Mouse (Mus musculus): ENCODE results near the gene Gm17268.

Gene Gm17268

GRCm38 (mm10) chr11:82038535-82038934 is at the start of gene Gm17268:
Gene Gm17268 (minus strand): TSS chr11:82038562.
- DNase-seq (ENCODE audit: low read depth, low spot score): no peak

DNA sequence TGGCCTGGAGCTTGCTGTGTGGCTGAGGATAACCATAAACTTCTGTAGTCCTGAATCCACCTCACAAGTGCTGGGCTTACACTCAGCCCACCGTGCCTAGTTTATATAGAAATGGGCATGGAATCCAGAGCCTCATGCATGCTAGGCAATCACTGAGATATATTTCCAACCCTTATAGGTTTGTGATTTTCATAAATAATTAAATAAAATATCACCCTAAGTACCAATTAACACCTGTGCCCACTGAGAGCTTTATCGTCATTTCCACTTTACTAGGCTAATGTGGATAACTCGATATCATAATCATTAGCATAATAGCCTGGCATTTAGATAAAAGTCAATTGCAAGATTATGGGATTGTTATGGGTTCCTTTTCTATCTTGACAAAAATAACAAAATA is 46.0 kb upstream of the Gm17268 start:
- no peak for DNase-seq (ENCODE audit: low read depth, low spot score)

DNA sequence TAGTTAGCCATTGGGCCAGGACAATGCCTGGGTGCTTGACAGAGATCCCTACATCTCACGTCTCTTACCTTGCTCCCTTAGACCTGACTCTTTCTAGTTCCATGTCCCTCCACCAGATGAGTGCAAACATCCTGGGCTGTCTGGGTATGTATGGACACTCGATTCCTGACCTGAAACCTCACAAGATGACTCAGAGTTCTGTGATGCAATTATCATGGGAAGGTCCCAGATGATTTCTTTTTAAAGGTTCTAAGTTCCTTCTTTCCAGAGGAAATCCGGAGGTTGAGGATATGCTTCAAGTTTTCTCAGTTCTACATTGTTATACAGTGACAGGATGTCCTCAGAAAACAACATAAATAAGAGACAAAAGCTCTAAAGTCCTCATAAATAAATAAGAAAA is 42.5 kb upstream of the Gm17268 start:
- DNase-seq (ENCODE audit: low read depth, low spot score): no peak

GRCm38 (mm10) chr11:82078136-82078730 is 39.9 kb upstream of the Gm17268 start:
- no peak for DNase-seq (ENCODE audit: low read depth, low spot score)

DNA sequence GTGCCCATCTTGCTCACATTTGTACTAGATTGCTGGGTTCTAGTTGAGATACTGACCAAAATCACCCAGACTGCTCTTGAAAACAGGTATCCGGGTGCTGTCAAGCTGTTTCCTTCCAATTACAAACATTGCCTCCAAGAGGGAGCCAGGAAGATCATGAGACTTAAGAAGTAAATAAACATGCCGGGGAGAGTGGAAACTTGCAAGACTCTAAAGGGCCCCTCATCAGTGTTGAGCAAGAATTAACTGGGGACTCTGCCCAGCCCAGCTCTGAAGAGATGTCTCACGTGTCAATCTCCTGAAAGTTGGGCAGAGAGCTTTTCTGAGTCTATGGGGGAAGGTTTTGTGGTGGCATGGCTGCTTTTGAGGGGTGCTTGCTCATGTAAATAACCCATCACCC is 38.7 kb upstream of the Gm17268 start:
- DNase-seq (ENCODE audit: low read depth, low spot score): no peak

DNA sequence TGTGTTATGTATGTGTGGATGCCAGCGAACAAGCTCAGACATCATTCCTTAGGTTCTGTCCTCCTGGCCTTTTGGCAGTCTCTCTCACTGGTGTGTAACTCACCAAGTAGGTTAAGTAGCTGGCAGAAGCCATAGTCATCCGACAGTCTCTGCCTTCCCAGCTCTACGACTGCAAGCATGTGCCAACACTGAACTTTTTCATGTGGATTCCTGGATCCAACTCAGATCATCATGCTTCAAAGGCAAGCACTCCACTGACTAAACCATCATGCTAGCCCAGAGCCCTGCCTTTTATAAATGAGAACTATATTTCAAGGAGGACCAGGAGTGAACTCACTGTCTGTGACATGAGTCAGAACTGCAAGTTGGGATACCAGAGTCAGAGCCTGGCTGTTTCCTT is 35.3 kb upstream of the Gm17268 start:
- no peak for DNase-seq (ENCODE audit: low read depth, low spot score)

GRCm38 (mm10) chr11:82072984-82073383 is 34.6 kb upstream of the Gm17268 start:
- no peak for DNase-seq (ENCODE audit: low read depth, low spot score)

DNA sequence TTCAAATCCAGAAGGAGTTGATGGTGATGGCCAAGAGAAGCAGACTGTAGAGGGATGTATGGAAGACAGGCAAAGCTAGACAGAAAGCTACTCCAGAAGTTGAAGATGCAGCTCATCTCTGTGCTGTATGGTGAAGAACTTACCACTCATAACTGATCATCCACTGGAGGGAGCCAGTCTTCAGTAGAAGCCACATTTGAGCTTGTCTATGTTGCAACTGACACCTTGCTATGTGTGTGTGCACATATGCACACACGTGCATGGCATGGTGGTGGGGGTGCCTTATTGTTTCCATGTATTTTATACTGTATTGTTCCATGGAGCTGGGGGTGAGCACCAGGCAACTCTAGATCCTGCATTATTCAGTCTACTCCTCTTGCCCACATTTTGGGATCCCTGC is 34.0 kb upstream of the Gm17268 start:
- no peak for DNase-seq (ENCODE audit: low read depth, low spot score)

DNA sequence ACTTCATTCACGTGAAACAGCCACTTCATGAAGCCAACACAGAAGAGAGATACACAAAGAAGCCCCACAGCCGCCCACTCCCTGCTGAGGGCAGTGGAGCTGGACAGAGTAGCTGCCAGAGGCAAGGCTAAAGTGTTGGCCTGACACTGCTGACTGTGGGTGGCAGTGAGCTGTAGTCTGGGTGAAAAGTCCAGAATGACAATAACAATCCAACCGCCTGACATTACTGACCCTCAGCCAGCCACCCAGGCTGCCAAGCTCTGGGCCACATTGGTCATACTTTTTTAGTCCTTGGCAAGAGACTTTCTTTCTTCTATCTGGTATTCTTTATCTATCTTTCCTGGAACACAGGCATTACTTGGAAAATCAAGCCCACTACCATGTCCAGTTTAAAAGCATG is 32.7 kb upstream of the Gm17268 start:
- no peak for DNase-seq (ENCODE audit: low read depth, low spot score)

- no peak for DNase-seq (ENCODE audit: low read depth, low spot score)
Measured at GRCm38 (mm10) chr11:82066953-82067571, 28.7 kb upstream of the Gm17268 start.

DNA sequence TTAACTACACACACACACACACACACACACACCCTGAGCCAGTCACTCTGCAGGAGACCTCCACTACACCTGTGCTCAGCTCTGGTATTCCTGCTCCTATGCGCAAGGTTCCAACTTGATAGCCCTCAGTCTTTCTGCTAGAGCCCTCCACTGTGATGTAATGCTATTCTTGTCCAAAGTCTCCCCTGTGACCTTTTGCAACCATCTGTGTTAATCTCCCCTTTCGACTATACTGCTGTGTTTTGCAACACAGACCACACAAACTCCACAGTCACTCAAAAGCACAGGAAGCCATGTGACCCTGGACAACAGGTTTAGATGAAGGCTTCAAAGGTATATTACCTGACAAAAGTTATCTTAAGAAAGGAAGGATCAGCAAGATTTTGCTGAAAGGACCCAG is 25.1 kb upstream of the Gm17268 start:
- DNase-seq (ENCODE audit: low read depth, low spot score): no peak

DNA sequence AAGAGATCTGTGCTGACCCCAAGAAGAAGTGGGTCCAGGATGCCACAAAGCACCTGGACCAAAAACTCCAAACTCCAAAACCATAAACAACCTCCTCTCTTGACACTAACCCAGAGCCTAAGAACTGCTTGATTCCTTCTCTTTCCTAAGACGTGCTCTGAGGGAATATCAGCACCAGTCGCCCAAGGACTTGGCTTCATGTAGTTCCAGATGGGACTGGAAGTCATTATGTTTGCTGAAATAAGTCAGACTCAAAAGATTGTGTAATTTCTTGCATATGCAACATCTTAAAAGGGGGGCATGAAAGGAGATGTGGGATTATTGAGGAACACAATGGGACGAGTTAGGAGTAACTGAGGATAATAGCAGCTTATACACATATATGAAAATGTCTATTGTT is 23.9 kb upstream of the Gm17268 start:
- DNase-seq (ENCODE audit: low read depth, low spot score): no peak

DNA sequence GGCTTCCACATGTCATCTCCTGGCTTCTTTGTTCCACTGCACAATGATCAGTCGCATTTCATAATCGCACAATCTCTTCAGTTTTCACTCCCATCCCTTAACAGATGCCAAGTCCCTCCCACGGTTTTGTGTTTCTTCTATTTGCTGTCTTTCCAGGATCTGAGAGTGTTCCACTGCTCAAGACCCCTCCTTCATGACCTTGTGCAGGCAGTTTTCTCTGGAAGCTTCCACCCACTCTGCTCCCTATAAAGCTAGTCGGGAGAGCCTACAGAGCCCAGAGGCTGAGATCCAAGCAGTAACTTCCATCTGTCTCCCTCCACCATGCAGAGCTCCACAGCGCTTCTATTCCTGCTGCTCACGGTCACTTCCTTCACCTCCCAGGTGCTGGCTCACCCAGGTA is 19.3 kb upstream of the Gm17268 start, which contains the start of gene Ccl11:
Gene Ccl11, plus strand, starts transcription at position 178 of the 400 bp plus-strand sequence.
- no peak for DNase-seq (ENCODE audit: low read depth, low spot score)

DNA sequence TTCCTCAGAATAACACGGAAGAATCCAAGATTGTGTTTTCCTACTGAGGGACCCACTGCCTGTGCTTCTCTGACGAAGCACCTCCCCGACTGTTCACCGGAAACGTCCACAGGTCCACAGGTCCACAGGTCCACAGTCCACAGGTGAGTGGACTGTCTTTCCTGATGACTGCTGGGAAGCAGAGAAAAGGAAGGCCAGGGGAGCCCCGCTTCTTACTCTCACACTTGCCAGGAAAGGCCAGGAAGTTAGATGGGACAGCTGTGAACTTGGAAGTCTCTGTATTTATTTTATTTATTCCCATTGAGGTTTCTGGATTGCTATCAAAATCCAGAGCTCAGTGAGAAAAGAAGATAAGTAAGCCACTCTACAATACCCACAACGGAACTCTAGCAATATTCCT is 15.5 kb upstream of the Gm17268 start:
- no peak for DNase-seq (ENCODE audit: low read depth, low spot score)

- peak; percentile 71 for DNase-seq (ENCODE audit: low read depth, low spot score)
Measured at GRCm38 (mm10) chr11:82047746-82048415, 9.5 kb upstream of the Gm17268 start.

DNA sequence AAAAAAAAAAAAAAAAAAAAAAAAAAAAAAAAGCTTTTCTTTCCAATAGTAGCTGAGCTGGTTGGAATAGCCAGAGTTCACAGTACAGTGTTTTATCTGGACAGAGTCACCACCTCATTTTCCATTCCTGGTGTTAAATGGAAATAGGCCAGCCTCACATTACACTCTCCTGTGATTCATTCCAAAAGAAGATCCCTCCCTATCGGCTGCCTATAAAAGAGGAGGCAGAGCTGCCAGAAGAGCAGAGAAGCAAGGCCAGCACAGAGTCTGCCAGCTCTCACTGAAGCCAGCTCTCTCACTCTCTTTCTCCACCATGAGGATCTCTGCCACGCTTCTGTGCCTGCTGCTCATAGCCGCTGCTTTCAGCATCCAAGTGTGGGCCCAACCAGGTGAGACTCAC is 7.1 kb upstream of the Gm17268 start, which contains the start of gene Ccl7:
Gene Ccl7, plus strand, starts transcription at position 242 of the 400 bp plus-strand sequence.
- no peak for DNase-seq (ENCODE audit: low read depth, low spot score)

DNA sequence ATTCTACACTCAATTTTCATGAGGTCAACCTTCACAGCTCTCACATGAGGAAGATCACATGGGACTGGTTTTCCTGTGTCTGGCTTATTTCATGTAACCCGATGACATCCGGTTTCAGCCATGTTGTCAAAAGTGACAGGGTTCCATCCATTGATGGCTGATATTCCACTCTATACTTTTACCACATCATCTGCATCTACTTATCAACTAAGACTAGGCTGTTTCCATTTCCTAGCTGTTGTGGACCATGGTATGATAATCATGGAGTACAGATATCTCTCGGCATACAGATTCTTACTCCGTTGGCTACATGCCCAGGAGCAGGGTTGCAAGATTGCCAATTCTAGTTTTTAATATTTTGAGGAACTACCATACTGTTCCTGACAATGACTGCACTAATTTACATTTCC is 3.3 kb upstream of the Gm17268 start:
- no peak for DNase-seq (ENCODE audit: low read depth, low spot score)

DNA sequence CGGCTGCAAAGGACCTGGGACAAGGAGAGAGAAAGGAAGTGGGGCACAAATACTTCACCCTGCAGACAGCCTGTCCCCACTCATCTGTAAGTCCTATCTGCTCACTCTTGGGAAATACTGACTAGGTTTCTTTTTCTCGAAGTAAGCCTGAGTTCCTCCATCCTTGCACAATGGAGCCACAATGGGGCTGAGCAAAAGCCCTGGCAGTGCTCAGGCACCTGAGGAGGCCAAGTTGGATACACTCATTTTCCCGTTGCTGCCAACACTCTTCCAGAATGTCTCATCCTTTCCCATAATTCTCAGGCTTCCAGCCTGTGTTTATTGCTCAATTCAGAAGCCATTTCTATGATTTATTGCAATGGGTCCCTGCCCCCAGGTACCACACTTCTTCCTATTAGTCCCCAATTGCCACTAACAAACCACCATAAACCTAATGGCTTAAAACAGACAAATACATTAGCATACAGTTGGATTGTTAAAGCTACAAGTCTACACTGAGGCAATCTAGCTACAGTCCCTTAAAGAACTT is 834 bp upstream of the Gm17268 start:
- no peak for DNase-seq (ENCODE audit: low read depth, low spot score)

DNA sequence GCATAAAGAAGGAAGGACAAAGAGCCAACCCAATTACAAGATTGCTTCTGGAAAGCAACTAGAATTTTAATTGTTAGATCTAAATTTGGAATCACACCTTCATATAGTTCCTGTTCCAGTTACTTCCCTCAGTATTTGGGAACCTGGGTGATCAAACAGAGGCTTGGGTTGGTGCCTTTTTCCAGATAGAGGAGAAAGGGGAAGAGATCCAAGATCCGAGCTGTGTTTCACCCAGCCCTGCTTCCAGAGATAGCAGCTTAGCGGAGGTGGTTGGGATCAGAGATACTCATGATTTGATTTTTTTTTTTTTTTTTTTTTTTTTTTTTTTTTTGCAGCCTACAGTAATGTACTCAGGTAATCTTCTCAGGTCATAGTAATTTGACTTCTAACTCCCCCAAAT is 2.5 kb downstream of the Gm17268 start:
- no peak for DNase-seq (ENCODE audit: low read depth, low spot score)

GRCm38 (mm10) chr11:82035356-82035755 is 3.0 kb downstream of the Gm17268 start, which contains the start of gene Ccl2:
Gene Ccl2 (plus strand): TSS chr11:82035571.
- DNase-seq (ENCODE audit: low read depth, low spot score): no peak

- no peak for DNase-seq (ENCODE audit: low read depth, low spot score)
Measured at GRCm38 (mm10) chr11:82034446-82034845, 3.9 kb downstream of the Gm17268 start.

- no peak for DNase-seq (ENCODE audit: low read depth, low spot score)
Measured at GRCm38 (mm10) chr11:82032678-82033344, 5.6 kb downstream of the Gm17268 start.
